Mouse (Mus musculus) spleen, adult 2 months (tissue): ENCODE results near the gene Mea1. TPM values are rescaled to one million over a fixed set of nuclear protein-coding genes. Genes with fewer than 3 reads are reported as not detected.

Experiments used
- DNase-seq, 2 experiments: peaks; one replicate each; pipeline versions ENCODE4 v3.0.0 to v3.0.0-alpha.2; 2012 to 2021; ENCODE audit warnings: low spot score in 2 of 2, low read depth in 1 of 2
- H3K27ac ChIP-seq: fragments of 200-500 bp; 2 replicates; pipeline ENCODE4 v1.5.1; 2012; ENCODE audit warnings: low read length, inconsistent platforms; ENCODE audit not compliant: insufficient read depth
- H3K27me3 ChIP-seq: fragments of 200-500 bp; 2 replicates; pipeline ENCODE4 v1.6.1; 2012; ENCODE audit warnings: mild to moderate bottlenecking, moderate library complexity, low read length, inconsistent platforms; ENCODE audit not compliant: control insufficient read depth, insufficient read depth
- H3K36me3 ChIP-seq: fragments of 200-500 bp; 2 replicates; pipeline ENCODE4 v1.6.1; 2012; ENCODE audit warnings: mild to moderate bottlenecking, low read length, inconsistent platforms; ENCODE audit not compliant: control insufficient read depth, insufficient read depth
- H3K4me1 ChIP-seq: fragments of 200-500 bp; 2 replicates; pipeline ENCODE4 v1.6.1; 2011; ENCODE audit warnings: inconsistent platforms; ENCODE audit not compliant: control insufficient read depth, insufficient read depth, insufficient read length
- H3K4me3 ChIP-seq: fragments of 200-500 bp; 2 replicates; pipeline ENCODE4 v1.5.1; 2011; ENCODE audit warnings: mild to moderate bottlenecking, inconsistent platforms; ENCODE audit not compliant: insufficient read depth, insufficient read length; ENCODE audit errors: extremely low read depth
- CTCF ChIP-seq: fragments of 200-500 bp; IDR thresholded peaks from 2 replicates; pipeline ENCODE4 v1.5.1; 2011; ENCODE audit warnings: mild to moderate bottlenecking, inconsistent platforms; ENCODE audit not compliant: insufficient read depth, insufficient read length, insufficient replicate concordance; ENCODE audit errors: extremely low read depth
- POLR2A ChIP-seq: fragments of 200-500 bp; IDR thresholded peaks from 2 replicates; pipeline ENCODE4 v1.6.1; 2011; ENCODE audit warnings: low read depth, low read length, inconsistent platforms
- WGBS: fragments of 180-500 bp; shearing (Covaris S2); methylation state at CpG from one replicate; pipeline ENCODE4 v1.1.7; 2018; 5-methylcytosine and 5-hydroxymethylcytosine counted together
- polyA plus RNA-seq: library from polyadenylated mRNA; depleted of rRNA; stranded (reverse); fragments of >200 nt; gene quantifications from 2 replicates; pipeline ENCODE4 v1.2.3, GENCODE M21; 2012

The Mea1 gene
- polyA plus RNA-seq, 1 experiment: 30.2 TPM

- DNase-seq: peak in 1 of 2 experiments; percentile 22
- H3K27me3 ChIP-seq: no peaks in the 10 kb centered on the region
- H3K4me1 ChIP-seq: peaks cover 8% of the 10 kb centered on the region; the same call in 1 of the 2 replicates
- 2% methylated on average over 34 of the region's 34 CpGs for WGBS
- H3K4me3 ChIP-seq: peak overlapping the region; percentile 66
- H3K27ac ChIP-seq: peak overlapping the region; percentile 77
- TF ChIP-seq CTCF (peak; percentile 8; the same call in 1 of the 2 replicates), POLR2A (no peak)
- H3K36me3 ChIP-seq: peaks cover 23% of the 10 kb centered on the region
Observed at GRCm38 (mm10) chr17:46679843-46680759, 1.5 kb downstream of the Mea1 start.

DNA sequence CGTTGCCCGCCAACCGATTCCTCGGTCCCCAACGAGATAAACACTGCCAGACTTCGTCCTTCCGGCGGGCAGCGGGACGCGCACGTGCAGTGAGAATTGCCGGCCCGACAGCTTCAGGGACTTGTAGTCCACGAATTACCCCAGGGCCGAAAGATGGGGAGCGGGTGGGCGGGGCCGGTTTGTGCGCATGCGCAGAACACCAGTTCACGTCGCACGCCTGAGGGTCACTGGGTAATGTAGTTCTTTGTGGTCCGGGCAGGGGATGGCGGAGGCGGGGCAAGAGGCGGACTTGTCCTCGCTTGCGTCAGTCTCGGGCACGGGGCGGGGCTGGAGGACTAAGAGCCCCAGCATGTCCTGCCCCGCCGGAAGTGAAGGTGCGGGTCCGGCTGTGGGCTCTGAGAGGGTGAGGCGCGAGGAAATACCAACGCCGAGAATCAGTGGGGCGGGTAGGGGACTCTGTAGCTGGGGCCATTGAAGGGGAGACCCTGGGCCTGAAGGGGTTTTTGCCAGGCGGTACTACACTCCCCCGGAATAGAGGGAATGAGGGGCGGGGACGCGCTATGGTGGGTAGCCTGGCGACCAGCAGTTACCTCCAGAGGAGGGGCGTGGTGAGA lies 2.3 kb downstream of the Mea1 start, which contains the start of gene Klhdc3:
TSS of gene Klhdc3 (minus strand) at position 155 of the 614 bp plus-strand sequence.
- peaks cover 29% of the 10 kb centered on the region for H3K36me3 ChIP-seq

DNA sequence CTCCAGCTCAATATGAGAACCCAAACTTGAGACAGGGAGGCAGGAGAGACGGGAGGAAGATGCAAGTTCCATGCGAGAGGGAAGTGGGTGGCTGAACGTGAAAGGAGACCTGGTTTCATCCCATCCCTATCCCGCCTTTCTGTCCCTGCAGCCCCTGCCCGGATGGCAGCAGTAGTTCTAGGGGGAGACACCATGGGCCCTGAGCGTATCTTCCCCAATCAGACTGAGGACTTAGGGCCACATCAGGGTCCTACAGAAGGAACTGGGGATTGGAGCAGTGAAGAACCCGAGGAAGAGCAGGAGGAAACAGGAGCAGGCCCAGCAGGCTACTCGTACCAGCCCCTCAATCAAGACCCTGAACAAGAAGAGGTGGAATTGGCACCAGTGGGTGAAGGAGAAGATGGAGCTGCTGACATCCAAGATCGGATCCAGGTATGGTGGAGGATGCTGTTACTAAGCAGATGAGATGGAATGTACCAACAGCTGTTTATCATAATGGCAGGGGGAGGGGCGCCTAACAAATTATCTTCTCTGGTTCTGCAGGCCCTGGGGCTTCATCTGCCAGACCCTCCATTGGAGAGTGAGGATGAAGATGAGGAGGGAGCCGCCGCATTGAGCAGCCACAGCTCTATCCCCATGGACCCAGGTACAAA lies 3.0 kb downstream of the Mea1 start:
- Histone ChIP-seq H3K27ac (0 out of 2 replicates have a peak overlapping the region, but pooled peaks have one; percentile 36), H3K4me1 (peaks cover 8% of the 10 kb centered on the region; the same call in 1 of the 2 replicates), H3K36me3 (peaks cover 27% of the 10 kb centered on the region), H3K27me3 (no peaks in the 10 kb centered on the region), H3K4me3 (peak overlapping the region; percentile 63)
- WGBS: 37% methylated on average over 12 of the region's 12 CpGs
- TF ChIP-seq POLR2A: no peak
- TF ChIP-seq CTCF: no peak
- DNase-seq: no peak

More for the DNA sequence above, 2.3 kb downstream of the Mea1 start, which contains the start of gene Klhdc3:
- H3K4me3 ChIP-seq: peak within 1 kb of the TSS; percentile 66
- 1% methylated on average over 44 of the region's 49 CpGs for WGBS
- H3K4me1 ChIP-seq: peaks cover 8% of the 10 kb centered on the region; the same call in 1 of the 2 replicates
- H3K27me3 ChIP-seq: no peaks in the 10 kb centered on the region
- peak within 1 kb of the TSS; percentile 77 for H3K27ac ChIP-seq
- peak; percentile 57 for TF ChIP-seq POLR2A
- no peak for TF ChIP-seq CTCF
- DNase-seq: peak; percentile 96 to 98

- no peak for DNase-seq
- H3K27ac ChIP-seq: no peak overlapping the region
- H3K27me3 ChIP-seq: no peaks in the 10 kb centered on the region
Observed at GRCm38 (mm10) chr17:46682654-46683389, 4.2 kb downstream of the Mea1 start.

GRCm38 (mm10) chr17:46685913-46686312 lies 7.3 kb downstream of the Mea1 start:
- TF ChIP-seq CTCF (no peak), POLR2A (no peak)

More at GRCm38 (mm10) chr17:46682654-46683389, 4.2 kb downstream of the Mea1 start:
- Histone ChIP-seq H3K4me1 (peaks cover 8% of the 10 kb centered on the region; the same call in 1 of the 2 replicates), H3K36me3 (peaks cover 21% of the 10 kb centered on the region), H3K4me3 (no peak overlapping the region)
- 94% methylated on average over 16 of the region's 16 CpGs for WGBS
- TF ChIP-seq POLR2A (no peak), CTCF (no peak)

DNA sequence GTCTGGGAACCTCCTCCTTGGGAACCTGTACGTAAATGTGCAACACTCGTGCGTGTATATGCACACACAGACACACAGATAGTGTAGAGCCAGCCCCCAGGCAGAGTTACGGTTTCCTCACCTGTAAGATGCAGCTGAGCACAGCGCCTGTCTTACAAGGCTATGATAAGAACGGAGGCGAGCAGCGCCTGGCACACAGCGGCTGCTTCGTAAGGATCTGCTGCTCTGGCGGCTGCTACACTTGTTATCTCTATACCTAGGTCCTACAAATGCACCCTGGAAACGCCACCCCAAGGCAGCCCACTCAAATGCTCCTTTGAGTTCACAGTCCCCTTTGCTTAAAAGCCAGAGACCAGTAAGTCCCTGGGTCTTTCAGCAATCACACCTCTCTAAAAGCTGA lies 12.1 kb downstream of the Mea1 start:
- no peak for TF ChIP-seq CTCF
- no peak for TF ChIP-seq POLR2A
- Histone ChIP-seq H3K27ac (no peak overlapping the region), H3K27me3 (no peaks in the 10 kb centered on the region), H3K36me3 (peaks cover 11% of the 10 kb centered on the region), H3K4me1 (no peaks in the 10 kb centered on the region), H3K4me3 (no peak overlapping the region)
- DNase-seq: no peak
- 85% methylated on average over 12 of the region's 12 CpGs for WGBS

More at GRCm38 (mm10) chr17:46685913-46686312, 7.3 kb downstream of the Mea1 start:
- WGBS: 74% methylated on average over 6 of the region's 6 CpGs
- H3K36me3 ChIP-seq: peaks cover 19% of the 10 kb centered on the region
- 0 out of 2 replicates have a peak overlapping the region, but pooled peaks have one; percentile 17 for H3K27ac ChIP-seq
- H3K4me1 ChIP-seq: peaks cover 6% of the 10 kb centered on the region; the same call in 1 of the 2 replicates
- no peaks in the 10 kb centered on the region for H3K27me3 ChIP-seq
- H3K4me3 ChIP-seq: no peak overlapping the region
- no peak for DNase-seq
